Mouse (Mus musculus): ENCODE measurements around the gene Tnip2.

Gene Tnip2

DNA sequence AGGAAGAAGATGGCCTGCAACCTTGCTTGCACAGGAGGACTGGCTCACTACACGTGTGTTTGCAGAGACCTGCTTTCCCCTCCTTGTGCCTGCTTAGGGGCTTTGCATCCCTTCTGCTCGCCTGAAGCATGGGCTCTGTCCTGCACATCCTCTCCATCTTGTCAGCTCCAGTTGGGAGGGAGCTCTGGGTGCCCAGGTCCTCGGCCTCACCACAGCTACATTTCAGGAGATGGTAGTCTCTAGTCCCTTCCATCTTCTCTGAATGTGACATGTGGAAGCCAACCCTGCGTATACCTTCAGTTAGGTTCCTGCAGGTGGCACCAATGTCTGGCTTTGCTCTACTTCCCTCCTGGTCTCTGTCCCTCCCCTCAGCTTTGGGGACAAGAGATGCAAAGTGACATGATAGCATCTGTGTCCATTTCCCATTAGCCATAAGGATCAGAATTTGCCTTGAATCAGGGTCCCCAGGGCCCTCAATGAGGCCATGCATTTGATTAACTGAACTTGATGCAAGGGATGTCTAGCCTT lies 10.2 kb upstream of the Tnip2 start:
- peak; percentile 40 for DNase-seq

DNA sequence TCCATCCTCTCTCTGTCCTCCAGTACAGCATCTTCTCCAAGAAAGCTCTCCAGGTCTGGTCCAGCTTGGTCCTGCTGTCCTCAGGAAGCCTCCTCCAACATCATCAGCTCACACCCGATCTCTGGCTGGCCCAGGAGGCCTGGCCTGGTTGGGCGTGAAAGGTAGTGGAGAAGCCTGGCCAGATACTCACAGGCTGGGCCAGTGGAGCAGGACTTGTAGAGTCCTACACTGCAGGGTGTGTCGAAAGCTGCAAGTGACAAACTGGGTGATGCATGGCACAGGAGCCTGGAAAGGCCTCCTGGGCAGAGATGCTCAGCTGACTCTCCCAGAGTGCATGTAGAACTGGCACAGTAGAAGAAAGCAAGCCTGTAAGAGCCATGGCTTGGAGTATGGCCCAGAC lies 7.5 kb upstream of the Tnip2 start:
- DNase-seq: peak; percentile 29

DNA sequence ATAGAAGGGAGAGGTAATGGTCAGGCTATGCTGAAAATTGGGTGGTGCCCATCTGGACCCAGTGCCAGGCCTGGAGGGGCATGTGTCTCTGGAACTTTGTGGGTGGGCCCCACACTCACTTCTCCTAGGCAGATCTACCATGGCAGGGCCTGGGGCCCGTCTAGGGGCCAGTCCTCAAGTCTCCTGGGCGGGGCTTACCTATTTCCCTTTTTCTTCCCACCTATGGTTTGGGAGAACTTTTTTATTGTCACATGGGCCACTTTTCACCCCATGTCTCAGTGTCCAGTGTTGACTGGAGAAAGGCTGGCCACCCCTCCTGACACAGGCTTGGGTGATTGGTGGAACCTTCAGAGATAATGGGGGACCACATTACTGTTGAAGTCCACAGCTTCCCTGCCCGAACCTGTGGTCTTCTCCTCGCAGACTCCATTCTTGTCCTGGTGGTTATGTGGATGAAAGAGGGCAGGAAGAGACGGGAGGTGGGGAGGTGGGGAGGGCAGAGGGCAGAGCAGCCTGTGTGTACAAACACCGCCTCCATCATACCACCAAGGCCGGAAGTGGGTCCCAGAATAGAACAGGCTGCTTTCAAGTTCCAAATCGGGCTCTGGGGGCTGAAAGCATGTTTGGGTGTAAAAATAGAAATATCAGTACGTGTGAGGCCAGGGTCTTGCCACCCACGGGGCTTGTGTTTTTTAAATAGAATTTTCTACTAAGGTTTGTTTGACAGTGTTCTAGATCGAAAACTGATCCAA lies 6.8 kb upstream of the Tnip2 start:
- DNase-seq: peak; percentile 77

DNA sequence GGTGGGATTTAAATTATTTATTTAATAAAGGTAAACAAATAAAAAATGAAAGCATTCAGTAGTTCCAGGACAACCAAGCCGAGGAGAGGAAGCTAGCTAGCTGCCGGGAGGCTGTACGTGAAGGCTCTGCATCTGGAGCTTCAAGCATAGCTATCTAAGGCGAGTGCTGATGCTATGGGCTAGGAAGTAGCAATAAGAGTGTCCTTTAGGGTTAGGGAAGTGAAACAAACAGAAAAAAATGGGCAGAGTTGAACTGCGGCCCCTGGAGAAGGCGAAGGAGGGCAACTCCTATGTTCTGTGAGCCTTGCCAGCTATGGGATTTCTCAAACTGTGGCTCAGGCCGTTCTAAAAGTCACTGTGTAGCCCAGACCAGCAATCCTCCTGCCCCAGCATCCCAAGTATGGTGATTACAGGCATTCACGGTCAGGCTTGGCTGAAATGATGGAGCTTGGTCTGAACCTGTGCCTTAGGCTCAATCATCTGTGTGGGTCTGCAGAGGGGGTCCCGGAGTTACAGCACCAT lies 5.7 kb upstream of the Tnip2 start:
- no peak for DNase-seq

DNA sequence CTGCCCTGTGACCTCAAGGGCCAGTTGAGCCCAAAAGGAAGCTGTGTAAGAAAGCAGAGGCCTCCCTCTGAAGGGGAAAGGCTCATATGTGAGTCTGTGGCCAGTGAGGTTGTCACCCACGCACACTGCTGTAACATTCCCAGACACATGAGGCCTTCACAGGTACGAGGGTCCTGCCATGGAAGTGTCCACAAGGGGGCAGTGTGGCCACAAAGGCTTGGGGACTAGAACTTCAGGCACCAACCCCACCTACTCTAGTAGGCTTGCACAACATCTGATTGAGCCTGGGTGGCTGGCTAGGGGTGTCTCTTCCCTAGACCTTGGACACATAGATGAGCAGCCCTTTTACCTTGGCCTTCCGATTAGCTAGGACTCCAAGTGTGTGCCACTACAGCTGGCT lies 4.1 kb upstream of the Tnip2 start:
- peak; percentile 88 for DNase-seq

DNA sequence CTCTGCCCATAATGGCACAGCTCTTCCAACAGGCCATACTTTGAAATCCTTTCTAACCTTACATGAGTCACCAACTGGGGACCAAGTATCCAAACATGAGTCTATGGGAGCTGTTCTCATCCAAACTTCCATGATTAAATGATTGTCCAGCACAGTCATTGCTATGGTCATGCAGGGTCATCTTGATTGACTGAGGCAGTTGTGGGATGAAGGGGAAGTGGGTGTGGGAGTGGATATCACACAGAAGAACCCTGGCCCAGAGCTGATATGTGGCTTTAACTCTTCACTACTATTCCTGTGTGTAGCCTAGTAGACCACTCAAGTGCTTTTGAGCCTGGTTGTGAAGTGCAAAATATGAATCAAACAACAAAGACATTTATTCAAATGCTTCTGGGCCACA lies 1.3 kb upstream of the Tnip2 start:
- DNase-seq: no peak

DNA sequence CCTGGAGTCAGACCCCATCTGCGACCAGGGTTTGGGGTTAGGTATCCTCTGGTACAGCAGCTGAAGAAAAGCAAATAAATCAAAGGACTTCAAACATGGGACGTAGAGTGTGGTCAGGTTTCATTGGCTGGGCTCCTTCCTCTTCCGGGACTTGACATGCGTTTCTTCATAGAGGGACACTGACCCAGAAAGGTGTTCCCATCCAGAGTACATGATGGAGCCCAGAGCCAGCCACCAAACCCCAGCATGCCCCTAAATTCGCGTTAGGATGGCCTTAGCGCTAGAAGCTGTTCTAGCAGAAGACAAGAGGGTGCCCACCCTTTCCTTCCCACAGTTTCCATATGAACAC lies 401 bp upstream of the Tnip2 start:
- no peak for DNase-seq

GRCm38 (mm10) chr5:34512486-34512885 lies 1.3 kb downstream of the Tnip2 start:
- DNase-seq: no peak

- DNase-seq: no peak
Measured at GRCm38 (mm10) chr5:34502821-34503220, 11.0 kb downstream of the Tnip2 start.

DNA sequence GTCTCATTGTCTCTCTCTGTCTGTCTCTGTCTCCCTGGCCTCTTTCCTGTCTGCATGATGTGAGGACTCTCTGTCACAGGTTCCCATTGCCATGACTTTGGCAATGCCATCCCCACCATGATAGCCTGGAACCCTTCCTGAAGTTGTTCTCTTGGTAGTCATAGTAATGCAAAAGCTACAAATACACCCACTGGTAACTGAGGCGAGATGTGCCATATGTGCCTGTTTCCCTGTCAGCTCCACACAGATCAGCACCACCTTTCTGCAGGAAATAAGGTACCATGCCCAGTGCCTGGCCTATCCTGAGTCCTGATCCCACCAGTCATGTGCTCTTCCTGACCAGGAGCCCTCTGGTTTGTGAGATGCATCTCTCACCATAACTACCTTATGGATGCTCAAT lies 11.4 kb downstream of the Tnip2 start:
- DNase-seq: no peak

- DNase-seq: no peak
Measured at GRCm38 (mm10) chr5:34501588-34501987, 12.2 kb downstream of the Tnip2 start.

GRCm38 (mm10) chr5:34500886-34501285 lies 12.9 kb downstream of the Tnip2 start:
- DNase-seq: no peak

DNA sequence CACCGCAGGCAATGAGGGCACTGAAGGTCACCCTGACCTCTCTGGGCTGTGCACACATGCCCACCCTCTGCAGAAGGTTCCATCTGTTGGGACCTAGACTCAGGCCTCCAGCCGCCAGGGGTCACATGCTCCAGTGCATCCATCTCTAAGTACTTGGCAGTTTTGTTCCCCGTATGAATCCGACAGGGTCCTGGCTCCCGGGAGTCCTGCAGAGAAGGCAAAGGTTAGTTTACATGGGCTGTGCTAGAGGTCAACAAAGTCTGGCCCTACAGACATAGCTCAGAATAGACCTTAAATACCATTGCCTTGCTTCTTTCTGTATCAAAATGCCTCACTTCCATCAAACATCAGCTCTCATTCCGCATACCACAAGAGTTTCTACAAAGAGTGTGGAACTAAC lies 17.0 kb downstream of the Tnip2 start:
- no peak for DNase-seq

DNA sequence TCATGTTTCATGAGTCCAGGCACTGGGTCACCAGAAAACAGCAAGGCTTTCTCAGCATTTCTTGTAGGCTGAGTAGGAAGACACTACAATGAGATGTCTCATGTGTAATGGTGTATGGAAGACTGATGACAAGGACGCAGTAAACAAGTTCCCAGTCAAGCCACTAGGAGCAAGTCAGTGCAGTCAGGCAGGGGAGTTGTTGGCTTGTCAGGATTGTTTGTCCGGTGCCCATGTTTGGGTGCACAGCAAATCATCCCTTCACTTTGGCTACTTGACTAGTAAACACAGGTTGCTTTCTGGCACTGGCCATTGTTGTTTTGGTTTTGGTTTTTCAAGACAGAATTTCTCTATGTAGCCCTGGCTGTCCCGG lies 24.4 kb downstream of the Tnip2 start:
- DNase-seq: no peak

GRCm38 (mm10) chr5:34488741-34489417 lies 24.9 kb downstream of the Tnip2 start:
- DNase-seq: no peak

DNA sequence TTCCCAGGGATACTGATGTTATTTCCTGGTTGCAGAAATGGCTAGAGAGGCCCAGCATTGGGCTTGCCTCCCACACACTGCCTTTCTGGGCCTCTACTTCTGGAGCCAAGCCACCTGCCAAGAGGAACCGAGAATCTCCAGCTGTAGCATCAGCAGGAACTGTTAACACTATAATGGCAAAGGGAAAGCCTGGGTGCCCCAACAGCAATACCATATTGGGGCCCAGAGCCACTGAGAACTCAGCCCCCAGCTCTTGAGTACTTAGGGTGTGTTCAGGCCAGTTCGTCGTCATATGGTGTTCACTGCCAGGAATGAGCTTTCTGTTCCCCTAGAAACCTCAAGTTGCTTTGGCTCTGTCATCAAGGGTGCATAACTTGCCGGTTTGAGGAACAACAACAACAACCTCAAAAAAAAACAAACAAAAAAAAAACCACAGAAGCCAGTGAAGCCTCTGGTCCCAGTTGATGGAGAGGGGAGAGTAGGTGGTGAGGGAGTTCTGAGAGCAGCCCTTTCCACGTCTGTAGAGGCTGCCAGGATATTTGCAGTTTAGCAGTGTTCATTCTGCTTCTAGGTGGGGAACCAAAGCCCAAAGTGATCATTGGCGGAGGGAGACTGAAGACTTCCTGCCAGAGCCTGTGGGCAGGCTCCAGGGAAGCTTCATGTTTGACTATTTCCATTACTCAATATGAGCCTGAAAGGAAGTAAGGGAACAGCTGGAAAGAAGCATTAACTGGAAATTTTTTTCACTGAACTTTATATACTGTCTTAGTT lies 26.3 kb downstream of the Tnip2 start:
- no peak for DNase-seq

DNA sequence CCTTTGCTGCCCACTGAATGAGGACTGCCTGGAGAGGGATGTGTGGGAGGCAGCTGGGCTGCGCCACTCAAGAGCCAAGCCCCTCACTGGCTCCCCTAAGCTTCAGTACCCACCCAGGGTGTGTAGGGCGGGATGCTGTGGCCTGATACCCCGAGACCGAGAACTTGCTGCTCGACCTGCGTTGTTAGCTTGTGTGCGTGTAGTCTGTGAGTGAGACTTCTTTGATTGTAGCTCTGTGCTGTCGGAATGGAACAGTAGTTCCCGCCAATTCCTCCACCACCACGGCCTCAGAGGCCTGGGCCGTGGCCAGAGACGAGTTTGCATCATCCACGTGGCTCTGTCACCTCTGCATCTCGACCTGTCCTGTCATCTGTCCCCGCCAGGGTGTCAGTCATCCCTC lies 28.1 kb downstream of the Tnip2 start:
- DNase-seq: no peak

DNA sequence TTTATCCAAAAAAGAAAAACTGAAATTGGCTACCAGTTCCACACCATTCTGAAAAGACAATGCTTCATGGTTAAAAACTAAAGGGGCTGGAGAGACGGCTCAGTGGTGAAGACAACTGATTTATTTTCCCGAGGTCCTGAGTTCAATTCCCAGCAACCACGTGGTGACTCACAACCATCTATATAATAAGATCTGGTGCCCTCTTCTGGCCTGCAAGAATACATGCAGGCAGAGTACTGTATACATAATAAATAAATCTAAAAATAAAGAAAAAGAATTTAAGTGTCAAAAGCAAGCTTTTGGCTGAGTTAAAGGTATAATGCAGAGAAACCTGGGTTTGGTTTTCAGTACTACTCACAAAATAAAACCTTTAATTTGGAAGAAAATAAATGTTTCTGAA lies 32.9 kb downstream of the Tnip2 start:
- DNase-seq: no peak

DNA sequence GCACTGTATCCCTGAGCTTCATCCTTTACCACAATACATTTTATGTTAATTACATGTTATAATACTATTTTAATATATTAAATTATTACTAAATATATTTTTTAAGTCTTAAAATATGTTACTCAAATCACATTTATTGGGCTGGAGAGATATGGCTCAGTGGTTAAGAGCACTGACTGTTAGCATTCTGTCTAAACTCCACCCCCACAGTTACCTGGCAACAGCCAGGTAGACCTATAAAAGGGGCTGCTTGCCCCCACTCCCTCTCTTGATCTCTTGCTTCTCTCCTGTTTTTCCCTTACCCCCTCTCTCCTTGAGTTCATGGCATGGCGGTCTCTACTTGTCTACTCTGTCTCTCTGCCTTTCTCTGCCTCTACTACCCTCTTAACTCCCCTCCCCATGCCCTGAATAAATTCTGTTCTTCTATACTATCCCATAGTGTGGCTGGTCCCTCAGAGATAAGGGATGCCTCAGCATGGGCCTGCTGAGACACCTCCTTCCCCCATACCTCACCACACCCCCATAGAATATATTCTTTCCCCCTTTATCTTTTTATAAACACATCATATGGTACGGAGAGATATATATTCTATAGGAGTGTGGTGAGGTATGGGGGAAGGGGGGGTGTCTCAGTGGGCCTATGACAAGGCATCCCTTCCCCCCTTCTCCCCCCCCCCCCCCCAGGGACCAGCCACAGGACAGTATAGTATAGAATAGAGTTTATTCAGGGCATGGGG lies 45.6 kb downstream of the Tnip2 start:
- no peak for DNase-seq

DNA sequence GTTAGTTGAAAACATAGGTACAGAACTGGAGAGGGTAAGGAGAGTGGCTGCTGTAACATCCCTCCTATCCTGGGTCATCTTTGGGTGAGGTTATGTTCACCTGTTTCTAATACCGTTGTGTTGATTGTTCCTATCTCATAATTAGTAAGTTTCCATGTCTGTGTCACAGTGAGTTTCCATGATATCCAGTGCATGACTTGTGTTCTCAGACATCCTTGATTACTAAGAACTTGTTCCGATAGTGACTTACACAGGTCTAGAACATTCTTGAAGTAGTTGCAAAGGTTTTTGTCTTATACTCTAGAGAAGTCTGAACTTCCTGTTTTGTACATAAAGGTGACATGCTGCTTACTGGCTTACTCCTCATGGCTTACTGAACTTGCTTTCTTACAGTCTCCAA lies 47.1 kb downstream of the Tnip2 start:
- no peak for DNase-seq

DNA sequence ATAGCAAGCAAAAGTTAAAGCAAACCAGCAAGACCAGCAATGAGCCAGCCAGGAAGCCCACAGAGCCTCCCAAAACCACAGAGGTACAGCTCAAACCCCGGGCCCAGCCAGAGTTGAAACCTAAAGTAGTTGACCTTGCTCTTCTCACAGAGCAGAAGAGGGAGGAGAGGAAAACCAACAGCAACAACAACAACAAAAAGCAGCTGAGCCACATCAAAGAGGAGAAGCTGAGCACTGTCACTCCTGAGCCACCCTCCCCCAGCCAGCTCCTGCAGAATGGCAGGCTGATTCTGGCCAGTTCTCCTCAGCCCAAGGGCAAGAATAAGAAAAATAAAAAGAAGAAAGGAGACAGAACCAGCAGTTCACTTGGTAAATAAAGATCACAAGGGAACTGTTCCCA lies 47.7 kb downstream of the Tnip2 start:
- peak; percentile 52 for DNase-seq

- no peak for DNase-seq
Measured at GRCm38 (mm10) chr5:34461841-34462240, 52.0 kb downstream of the Tnip2 start.

GRCm38 (mm10) chr5:34461294-34461693 lies 52.5 kb downstream of the Tnip2 start:
- no peak for DNase-seq

Data from thymus, postnatal 25 days (tissue).